ENCODE assay signal across 15 mouse cellular contexts in genomic region chr13:10045651-10046350, GRCm38 (mm10).
DNase-seq lines count a peak whose midpoint lies in the region; ATAC-seq lines count a peak whose summit lies in the region.
"Had no signal": no experiment of that assay in that cellular context is flagged by ENCODE, and none has a peak within 500 bp of the region (broad histone marks: within the 10 kb centered on the region; RNA-seq: fewer than 3 reads in every experiment).

No protein-coding gene starts in this region.

- peak overlapping the region; percentile 2; the same call in 1 of the 2 replicates for H3K27ac ChIP-seq in heart, embryonic 15.5 days
- H3K27ac ChIP-seq in kidney, embryonic 15.5 days: 0 out of 2 replicates have a peak overlapping the region, but pooled peaks have one; percentile 24
- H3K27ac ChIP-seq in stomach, embryonic 15.5 days: no peak overlapping the region
- H3K27ac ChIP-seq: forebrain, embryonic 10.5 days; layer of hippocampus, adult 2 months; liver, embryonic 13.5 days had no signal

- no peaks in the 10 kb centered on the region for H3K27me3 ChIP-seq in heart, embryonic 15.5 days
- no peaks in the 10 kb centered on the region for H3K27me3 ChIP-seq in kidney, embryonic 15.5 days
- H3K27me3 ChIP-seq in stomach, embryonic 15.5 days (replicated peaks): no peaks in the 10 kb centered on the region
- H3K27me3 ChIP-seq: CH12.LX; liver, embryonic 13.5 days had no signal

- peak overlapping the region; percentile 14 for H3K4me2 ChIP-seq in heart, embryonic 15.5 days
- no peak overlapping the region for H3K4me2 ChIP-seq in kidney, embryonic 15.5 days
- H3K4me2 ChIP-seq in stomach, embryonic 15.5 days: no peak overlapping the region
- H3K4me2 ChIP-seq: liver, embryonic 13.5 days; midbrain, embryonic 11.5 days had no signal

- no peak overlapping the region for H3K9ac ChIP-seq in heart, embryonic 15.5 days
- no peak overlapping the region for H3K9ac ChIP-seq in kidney, embryonic 15.5 days
- no peak overlapping the region for H3K9ac ChIP-seq in stomach, embryonic 15.5 days
- H3K9ac ChIP-seq: liver, embryonic 13.5 days had no signal

- H3K4me1 ChIP-seq in heart, embryonic 15.5 days (replicated peaks): peaks cover 10% of the 10 kb centered on the region
- H3K4me1 ChIP-seq in kidney, embryonic 15.5 days: peaks cover 17% of the 10 kb centered on the region; the same call in 1 of the 2 replicates
- H3K4me1 ChIP-seq in stomach, embryonic 15.5 days: no peaks in the 10 kb centered on the region
- H3K4me1 ChIP-seq: forebrain, embryonic 10.5 days; liver, embryonic 13.5 days had no signal

- H3K4me3 ChIP-seq in heart, embryonic 15.5 days: no peak overlapping the region
- H3K4me3 ChIP-seq in kidney, embryonic 15.5 days (replicated peaks): no peak overlapping the region
- H3K4me3 ChIP-seq in stomach, embryonic 15.5 days (replicated peaks): no peak overlapping the region
- H3K4me3 ChIP-seq: forebrain, embryonic 10.5 days; layer of hippocampus, adult 2 months; liver, embryonic 13.5 days had no signal

- ATAC-seq in heart, embryonic 15.5 days (replicated peaks; ENCODE audit: insufficient number of reproducible peaks, insufficient read depth, low FRiP score, low read depth): peak; percentile 58; the same call in 1 of the 2 replicates
- ATAC-seq in kidney, embryonic 15.5 days (replicated peaks; ENCODE audit: low FRiP score): no peak; the same call in 1 of the 2 replicates
- ATAC-seq in stomach, embryonic 15.5 days (ENCODE audit: insufficient read depth, low FRiP score, low read depth): peak; percentile 47; the same call in 1 of the 2 replicates
- ATAC-seq: Patski had no signal

- WGBS in heart, embryonic 15.5 days: 43% methylated on average over 7 of the region's 7 CpGs
- 78% methylated on average over 7 of the region's 7 CpGs for WGBS in kidney, embryonic 15.5 days
- WGBS in stomach, embryonic 15.5 days: 65% methylated on average over 7 of the region's 7 CpGs

- peak; percentile 6 for DNase-seq in kidney, adult 11 months
- no peak for DNase-seq in kidney, postnatal 4 days
- DNase-seq in spleen, postnatal 4 days (ENCODE audit: low spot score in 2 of 2): no peak
- DNase-seq in thymus, postnatal 4 days: no peak
- DNase-seq: adrenal gland, postnatal 10 days; cerebellum, adult 11-12 months; liver, embryonic 13.5 days had no signal

- no peaks in the 10 kb centered on the region for H3K36me3 ChIP-seq in heart, embryonic 15.5 days
- H3K36me3 ChIP-seq in kidney, embryonic 15.5 days: no peaks in the 10 kb centered on the region
- no peaks in the 10 kb centered on the region for H3K36me3 ChIP-seq in stomach, embryonic 15.5 days
- H3K36me3 ChIP-seq: forebrain, embryonic 10.5 days; liver, embryonic 13.5 days had no signal

- H3K9me3 ChIP-seq in heart, embryonic 15.5 days (replicated peaks): no peaks in the 10 kb centered on the region
- H3K9me3 ChIP-seq in kidney, embryonic 15.5 days (replicated peaks): no peaks in the 10 kb centered on the region
- H3K9me3 ChIP-seq in stomach, embryonic 15.5 days: no peaks in the 10 kb centered on the region
- H3K9me3 ChIP-seq: forebrain, embryonic 10.5 days; liver, embryonic 13.5 days had no signal
